Mouse (Mus musculus): ENCODE data around the gene Fras1.
A peak's percentile ranks its signal among the peaks of the same experiment; 100 is the strongest.

Gene Fras1

DNA sequence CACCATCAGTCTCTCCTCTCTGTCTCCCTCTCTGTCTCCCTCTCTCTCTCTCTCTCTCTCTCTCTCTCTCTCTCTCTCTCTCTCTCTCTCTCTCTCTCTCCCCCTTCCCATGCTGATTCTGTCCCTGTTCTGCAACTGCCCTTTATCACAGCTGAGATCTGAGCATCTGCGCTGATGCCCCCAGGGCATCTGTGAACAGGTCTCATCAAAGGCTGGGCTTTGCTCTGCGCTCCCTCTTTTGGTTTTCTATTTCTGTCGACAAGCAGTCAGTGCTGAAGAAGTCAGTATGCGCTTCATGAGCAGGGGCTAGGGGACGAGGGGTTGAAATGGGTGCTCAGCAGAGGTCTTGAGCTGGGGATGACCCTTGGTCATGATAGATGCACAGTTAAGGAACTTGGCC is 206.2 kb downstream of the Fras1 start:
- no peak for DNase-seq (ENCODE audit: low spot score)

DNA sequence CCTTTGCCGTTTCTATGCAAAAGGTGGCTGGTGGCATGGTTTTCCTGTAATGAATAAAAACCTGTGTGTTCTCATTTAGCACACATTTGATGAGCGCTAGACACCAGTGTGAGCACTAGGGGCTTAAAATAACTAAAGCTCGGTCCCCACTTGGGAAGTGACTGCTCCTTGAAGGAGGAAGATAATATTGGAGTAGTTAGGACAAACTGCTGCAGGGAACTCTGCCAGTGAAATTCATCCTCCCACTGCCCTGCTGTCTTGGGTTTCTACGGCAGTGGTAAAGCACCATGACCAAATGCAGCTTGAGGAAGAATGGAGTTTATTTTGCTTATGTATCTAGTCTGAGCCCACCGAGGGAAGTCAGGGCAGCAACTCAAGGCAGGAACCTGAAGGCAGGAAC is 211.0 kb downstream of the Fras1 start:
- DNase-seq (ENCODE audit: low spot score), result no peak

DNA sequence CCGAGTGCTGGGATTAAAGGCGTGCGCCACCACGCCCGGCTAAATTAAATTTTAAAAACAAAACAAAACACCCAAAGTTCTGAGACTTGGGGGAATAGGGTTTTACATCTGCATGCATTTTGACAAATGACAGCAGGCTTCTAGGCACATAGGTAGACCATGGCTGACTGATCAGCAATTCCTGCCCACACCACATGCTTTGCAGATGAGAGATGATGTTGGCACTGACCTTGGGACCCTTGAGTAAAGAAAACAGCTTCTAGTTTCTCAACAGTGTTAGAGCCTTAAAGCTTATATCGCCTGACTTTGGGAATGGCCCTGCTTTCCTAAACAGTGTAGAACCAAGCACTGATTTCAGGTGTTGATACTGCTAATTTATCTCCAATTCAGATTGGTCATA is 216.9 kb downstream of the Fras1 start:
- no peak for DNase-seq (ENCODE audit: low spot score)

DNA sequence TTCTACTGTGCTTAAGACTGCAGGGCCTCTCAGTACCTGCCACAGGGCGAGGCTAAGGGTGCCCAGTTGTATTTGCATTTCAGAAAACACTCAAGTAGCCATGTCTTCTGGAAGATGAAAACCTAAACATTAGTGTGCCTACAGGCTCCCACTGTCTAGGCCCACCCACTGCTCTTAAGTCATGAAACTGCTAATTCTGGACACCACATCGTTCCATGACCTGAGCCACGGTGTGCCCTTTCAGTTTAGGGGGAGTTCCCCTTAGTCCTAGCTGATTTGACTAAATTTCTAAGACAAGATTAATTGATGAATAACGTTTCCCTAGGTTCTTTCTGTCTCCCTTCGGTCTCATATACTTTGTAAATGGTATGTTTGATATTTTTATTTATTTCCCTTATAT is 222.0 kb downstream of the Fras1 start:
- no peak for DNase-seq (ENCODE audit: low spot score)

DNA sequence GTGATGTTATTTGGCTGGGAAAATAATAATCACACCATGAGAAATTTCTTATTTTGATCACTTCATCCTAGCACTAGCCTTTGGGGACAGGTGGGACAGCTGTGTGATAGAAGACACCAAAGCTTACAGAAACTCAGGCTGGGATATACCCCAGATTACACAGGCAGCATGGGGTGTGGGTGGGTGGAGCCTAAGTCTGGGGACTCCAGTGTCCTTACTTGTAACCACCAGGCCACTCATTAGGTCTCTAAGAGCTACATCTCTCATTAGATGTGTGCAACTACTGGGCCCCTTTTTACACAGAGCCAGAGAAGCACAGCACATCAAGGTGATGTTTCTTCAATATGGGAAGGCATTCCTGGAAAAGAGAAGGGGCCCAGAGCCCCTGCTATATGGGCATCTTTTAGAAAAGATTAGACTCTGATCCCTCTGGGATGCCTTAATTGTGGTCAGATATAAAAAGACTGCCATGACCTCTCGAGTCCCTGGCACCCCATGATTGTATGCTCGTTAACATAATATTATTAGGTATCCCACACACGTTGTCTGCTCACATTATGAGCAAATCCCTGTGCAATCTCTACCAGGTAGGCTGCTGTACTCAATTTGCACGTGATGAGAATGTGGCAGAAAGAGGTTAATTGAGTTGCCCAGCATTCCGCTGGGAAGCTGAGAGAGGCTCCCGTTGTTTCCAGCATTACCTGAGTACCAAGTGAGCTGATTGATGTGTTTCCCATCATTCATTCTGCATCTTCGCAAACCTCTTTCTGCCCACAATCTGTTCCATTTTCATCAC is 230.4 kb downstream of the Fras1 start:
- no peak for DNase-seq (ENCODE audit: low spot score)

DNA sequence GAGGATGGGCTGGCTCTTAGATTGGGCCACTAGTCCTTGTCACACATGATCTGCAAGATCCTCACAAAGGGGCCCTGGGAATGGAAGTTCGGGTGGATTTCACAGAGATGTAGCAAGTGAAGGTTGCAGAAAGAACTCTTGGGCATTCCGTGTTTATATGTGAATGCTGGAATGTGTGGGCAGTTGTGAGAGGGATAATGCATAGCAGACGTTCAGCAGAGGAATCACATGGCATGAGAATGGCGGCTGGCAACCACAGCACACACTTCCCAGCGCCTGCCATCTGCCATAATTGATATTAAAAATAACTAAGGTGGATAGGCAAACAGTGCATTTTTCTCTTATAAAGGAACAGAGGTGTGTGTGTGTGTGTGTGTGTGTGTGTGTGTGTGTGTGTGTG is 234.3 kb downstream of the Fras1 start:
- no peak for DNase-seq (ENCODE audit: low spot score)

DNA sequence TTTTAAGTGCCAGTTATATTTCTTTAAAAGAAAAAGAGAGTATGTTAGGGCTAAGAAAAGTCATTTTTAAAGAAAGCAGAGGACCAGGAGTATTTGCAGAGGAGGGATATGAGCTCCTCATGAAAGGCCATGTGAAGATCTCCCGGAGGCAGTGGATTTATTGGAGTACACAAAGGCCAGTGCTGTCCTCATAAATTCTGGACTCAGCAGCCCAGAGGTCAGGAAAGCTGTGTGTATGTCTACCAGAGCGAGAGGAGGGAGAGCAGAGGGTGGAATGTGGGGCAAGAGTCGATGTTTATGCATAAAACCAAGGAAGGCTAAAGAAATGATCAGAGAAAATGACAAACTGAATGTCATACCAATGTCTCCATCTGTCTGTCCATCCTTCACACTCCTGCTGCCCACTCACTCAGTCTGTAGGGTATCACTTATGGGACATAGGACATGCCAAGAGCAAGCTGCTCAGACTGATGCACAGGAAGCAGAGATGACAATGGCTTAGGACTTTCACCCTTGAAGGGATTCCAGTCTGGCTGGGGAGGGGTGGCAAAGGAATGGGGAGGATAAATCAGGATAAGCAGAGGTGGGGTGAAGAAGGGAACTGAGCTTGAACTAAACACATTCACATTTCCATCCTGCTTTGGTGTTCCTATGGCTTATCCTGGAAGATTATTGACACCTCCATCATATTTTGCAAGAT is 235.0 kb downstream of the Fras1 start:
- no peak for DNase-seq (ENCODE audit: low spot score)

DNA sequence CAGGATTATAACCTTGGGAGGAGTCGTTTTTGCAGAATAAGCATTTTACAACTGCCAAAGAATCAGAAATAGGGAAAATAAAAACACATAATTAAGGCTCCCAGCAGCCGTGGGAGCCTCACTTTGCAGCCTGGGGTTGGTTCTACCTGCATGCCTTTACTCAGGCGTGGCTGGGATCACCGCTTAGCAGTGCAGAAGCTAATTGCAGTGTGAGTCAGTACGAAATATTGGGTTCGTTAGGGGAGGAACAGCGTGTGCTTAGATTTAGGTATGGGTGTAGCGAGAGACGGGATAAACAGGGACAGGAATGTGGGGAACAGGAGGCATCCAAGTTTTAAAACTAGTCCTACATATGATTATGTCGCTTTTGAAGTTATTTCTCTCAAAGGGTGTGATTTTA is 238.3 kb downstream of the Fras1 start:
- no peak for DNase-seq (ENCODE audit: low spot score)

DNA sequence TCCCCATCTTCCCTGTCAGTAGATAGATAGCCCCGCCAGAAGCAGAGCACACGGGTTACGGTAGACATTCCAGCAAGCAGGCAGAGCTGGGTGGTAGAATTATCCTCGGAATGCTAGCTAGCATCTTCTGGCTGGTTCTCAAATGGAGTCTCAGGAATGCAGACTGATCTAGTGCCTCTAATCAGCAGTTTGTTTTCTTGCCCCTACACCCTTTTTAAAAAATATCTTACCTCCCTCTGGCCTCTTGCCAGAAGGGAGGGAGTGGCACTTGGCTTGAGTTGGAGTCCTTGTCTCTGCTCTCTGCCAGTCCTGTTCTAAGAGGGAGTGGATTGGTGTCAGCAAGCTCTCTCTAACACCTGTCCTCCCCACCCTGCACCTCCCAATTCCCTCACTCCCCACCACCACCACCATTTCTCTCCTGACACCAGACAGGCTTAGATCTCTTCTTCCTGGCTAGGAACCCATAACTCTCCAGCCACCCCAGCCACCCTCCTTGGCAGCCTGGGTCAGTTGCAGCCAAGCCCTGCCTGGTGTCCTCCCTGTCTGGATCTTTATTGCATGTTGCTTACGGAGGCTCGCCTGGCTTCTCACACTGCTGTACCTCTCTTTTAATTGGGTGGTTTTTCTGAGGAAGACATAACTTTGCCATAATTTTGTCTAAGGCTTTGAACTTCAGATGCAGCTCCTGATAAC is 243.3 kb downstream of the Fras1 start:
- peak; percentile 15 for DNase-seq (ENCODE audit: low spot score)

DNA sequence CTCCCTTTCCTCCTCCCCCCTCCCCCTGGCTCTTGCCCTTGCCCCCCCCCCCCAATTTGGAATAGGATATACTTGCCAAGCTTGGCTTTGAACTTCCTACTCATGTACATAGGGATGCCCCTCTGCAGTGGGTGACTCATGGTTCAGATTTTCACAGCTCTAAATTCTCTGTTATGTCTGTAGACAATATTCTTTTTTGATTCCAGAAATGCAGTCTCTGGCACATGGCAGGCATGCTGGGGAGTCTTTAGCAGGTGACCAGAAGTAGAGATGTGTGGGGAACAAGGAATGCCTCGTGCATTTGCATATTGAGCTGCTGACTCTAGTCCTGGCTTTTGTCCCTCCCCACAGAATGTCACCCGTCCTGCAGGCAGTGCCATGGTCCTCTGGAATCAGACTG is 244.3 kb downstream of the Fras1 start:
- no peak for DNase-seq (ENCODE audit: low spot score)

DNA sequence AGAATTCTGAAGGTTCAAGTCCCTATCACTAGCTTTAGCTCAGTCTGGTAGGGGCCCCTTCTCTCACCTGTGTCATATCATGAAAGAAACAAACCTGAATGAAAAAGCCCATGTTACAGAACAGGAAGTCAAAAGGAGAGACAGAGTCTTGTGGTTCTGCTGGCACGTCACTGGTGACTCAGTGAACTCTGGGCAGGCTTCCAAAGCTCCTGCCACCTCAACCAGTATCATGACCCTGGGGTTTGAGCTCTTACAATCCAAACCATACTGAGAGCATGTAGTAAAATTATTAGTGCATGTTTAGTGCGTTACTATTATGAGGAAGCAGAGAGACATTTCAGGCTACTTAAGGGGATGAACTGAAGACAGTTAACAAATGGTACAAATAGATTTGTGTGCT is 246.5 kb downstream of the Fras1 start:
- no peak for DNase-seq (ENCODE audit: low spot score)

DNA sequence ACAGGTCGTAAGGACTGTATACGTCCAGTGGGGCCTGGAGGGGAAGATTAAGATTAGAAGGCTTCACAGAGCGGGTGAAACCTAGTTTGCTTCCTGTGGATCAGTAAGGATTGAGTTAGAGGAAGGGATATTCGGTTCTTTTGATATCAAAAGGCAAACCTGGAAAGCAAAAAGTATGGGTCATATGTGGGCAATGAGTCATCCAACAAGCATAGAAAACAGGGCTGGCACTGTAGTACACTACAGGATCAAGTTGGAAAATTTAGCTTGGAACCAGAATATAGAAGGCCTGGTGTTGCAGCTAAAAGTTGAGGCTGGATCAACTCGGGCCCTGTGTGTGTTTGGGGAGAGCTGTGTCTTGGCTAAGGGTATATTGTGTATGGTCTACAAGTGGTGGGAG is 246.9 kb downstream of the Fras1 start:
- DNase-seq (ENCODE audit: low spot score), result no peak

DNA sequence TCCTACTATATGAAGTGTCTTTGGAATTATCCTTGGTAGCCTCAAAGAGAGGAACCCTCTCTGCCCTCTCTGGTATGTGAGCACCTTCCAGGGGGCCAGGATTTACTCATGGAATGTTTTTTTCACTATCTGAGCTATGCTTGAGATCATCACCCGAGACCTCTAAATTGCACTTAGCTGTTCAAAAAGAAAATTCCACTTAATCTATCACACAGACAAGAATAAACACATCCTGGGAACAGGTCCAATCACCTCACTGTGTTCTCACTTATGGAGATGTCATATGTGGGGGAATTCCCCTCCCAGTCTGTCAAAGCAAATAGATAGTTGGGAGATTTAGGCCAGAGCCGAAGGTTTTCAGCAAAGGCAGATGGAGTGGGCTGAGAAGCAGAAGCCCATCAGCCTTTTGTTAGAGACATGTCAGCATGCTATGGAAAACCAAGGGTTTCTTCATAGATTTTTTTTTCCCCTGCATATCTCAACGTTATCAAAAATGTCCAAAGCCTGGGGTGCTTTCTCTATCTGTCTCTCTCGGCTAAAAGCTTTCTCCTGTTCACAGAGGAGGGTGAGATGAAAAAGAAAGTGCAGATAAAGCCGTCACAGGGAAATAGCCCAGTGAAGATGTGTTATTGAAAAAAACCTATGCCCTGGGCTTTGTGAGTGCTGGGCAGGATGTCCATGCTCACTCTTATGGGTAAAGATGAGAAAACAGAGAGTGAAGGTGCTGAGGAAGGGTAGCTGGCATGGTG is 249.0 kb downstream of the Fras1 start:
- no peak for DNase-seq (ENCODE audit: low spot score)

DNA sequence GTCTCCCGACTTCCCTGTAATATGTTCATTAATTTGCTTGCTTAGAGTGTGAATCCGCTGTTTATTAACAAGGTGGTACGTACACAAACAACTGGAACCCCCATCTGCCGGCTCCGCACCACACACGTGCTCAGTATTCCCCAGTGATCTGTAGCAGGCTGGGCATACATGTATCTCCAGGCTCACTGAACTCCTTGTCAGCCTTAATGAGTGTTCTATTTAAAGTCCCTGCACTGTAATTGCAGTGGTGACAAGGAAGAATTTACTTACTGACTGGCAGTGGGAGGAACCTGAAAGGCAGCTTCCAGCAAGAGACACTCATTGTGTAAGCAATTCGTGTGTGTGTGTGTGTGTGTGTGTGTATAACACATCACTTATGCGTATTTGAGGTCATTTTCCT is 256.1 kb downstream of the Fras1 start:
- DNase-seq (ENCODE audit: low spot score), result no peak

DNA sequence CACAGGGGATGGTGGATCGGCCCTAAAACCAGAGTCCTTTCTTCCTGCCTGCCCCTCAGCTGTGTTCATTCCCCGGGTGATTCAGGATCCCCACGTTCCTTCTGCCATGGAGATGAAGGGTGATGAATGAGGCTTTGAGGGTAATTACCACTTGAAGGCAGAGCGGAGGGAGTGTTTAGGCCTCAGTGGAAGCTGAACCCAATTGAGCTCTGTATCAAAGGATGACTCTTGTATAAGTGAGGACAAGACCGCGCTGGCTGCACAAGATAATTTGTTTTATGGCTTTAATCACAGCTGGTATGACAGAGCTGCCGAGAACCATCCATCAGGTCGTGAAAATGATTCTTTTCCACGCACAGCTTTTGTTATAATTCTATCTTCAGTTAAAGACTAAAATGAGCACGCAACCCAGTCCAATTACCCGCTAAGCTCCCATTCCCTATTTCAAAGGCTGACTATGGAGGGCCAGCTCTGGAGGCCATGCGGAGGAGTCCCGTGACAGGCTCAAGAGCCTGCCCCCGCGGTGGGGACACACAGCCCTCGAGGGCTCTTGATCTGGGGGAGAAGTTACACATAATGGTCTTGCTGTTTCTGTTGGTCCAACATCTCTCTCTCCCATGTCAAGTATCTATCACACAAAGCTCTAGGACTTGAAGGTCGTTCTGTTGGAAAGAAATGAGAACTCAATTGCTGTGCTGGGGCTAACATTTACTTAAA is 261.5 kb downstream of the Fras1 start:
- no peak for DNase-seq (ENCODE audit: low spot score)

DNA sequence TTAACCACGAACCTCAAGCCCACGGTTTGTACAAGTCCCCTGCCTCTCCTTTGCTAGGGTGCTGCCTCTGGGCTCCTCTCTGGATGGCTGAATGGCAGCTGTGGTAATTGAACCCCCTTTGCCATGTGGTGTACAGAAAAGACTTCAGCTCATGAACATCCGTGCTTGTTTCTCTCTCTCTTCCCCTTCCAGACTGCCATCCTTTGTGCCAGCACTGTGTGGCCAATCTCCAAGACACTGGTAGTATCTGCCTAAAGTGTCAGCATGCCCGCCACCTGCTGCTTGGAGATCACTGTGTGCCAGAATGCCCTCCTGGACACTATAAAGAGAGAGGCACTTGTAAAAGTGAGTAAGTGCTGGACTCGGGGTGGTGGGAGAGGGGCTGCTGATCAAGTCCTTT is 262.1 kb downstream of the Fras1 start:
- no peak for DNase-seq (ENCODE audit: low spot score)

DNA sequence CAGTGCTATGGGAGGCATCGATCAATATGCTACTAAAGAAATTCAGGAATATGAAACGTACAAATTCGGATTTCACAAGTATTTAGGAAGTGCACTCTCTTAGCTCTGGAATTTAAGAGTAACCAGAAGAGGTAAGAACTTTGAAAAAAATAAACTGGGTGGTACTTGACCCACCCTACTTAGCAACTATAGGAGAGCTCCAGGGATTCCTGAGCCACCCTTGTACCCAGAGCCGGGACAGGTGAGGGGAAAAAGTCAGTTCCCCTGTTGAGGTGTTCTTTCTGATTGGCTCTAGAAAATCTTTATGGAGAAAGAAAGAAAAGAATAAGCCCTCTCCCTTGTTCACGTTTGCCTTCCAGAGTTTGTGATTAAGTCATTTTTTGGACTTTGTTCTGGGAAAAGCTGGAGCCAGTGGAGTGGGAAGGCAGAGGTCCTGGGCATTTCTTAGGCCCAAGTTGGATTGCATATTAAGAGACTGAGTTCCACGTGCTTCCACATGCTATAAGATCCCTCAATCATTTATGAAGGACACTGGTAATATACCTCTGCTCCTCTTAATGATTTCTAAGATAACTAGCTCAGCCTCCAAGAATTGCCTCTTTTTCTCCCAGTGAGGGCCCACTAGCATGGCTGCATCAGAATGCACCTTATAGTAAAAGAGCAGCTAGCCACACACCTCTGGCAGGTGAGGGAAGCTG is 265.6 kb downstream of the Fras1 start:
- DNase-seq (ENCODE audit: low spot score), result no peak

DNA sequence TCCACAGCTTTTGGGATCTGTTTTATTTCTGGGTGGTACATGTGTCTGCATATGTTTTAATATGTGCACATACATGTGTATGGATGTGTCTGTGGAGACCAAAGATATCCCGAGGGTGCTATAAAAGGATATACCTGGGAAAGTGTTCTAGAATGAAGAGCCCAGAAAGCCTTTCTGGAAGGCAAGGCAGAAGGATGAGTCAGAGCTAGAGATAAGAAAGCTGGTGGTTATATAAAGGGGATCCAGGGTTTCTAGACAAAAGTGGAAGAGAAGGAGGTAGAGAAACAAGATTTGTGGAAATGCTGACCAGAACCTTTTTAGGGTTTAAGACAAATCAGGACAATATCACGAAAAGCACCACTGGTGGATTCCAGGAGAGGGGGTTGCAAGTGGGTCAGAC is 267.5 kb downstream of the Fras1 start:
- no peak for DNase-seq (ENCODE audit: low spot score)

DNA sequence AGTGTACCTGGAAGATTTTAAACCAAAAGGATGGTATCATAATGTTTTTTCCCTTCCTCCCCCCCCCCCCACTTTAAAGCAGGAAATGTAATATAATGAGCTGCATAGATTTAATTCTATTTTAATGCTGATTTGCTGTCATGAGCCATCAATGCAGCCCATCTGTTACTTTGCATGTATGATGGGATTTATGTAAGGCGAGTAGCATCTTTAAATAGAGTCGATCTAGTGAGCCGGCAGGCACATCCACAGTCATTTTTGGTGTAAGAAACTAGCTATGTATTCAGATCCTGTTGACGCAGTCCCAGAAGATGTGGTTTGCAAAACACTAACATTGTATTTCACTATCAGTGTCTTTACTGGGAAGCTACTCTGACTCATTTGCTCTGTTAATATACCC is 301.9 kb downstream of the Fras1 start:
- no peak for DNase-seq (ENCODE audit: low spot score)

DNA sequence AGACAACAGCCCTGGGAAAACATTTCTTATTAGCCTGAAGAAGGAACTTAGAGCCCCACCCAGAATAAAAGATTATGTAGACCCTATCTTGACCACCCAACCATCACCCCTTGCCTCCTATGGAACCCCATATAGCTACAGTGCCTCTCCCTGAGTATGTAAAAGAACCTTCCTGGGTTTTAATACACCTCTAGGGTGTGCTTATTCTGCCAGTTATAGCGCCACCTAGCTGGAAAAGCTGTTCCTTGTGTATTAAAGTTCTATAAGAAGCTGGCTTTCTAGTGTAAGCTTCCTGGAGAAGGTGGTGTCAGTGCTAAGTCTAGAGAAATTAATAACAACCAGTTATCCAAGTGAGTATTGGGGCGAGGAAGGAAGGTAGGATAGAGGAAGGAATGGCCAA is 303.7 kb downstream of the Fras1 start:
- peak; percentile 50 for DNase-seq (ENCODE audit: low spot score)

DNA sequence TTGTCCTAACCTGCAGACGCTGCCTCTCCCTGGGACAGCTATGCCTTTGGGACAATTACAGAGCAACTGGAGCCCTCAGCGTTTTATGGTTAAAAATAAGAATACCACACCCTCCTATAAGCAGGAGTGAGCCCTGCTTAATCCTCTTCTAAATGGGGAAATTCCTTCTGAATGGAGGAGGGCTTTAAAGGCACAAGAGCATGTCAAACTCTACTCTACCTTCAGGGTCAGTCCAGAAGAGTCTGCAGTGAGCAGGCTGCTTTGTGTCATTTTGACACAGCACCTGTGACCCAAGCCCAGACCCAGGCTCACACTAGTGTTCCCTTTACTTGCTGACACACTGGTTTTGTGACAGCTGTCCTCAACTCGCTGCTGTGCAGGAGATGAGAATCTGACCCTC is 307.3 kb downstream of the Fras1 start:
- no peak for DNase-seq (ENCODE audit: low spot score)

Measured in ovary, postnatal 14 days (tissue).